Mouse (Mus musculus): ENCODE results near the gene Ufl1. TPM values are rescaled to one million over a fixed set of nuclear protein-coding genes. Genes with fewer than 3 reads are reported as not detected.
"Not testable (repeated sequence)": the region's sequence is repeated elsewhere in the genome, so short reads cannot be mapped to it uniquely, and the experiment has no call there.

The Ufl1 gene
- 37.1 and 38.4 TPM in 2 replicates for polyA plus RNA-seq (2015; fragmentation: Nextera tagmentation; extraction: Ambion mirVana)

GRCm38 (mm10) chr4:25281671-25282038, at the start of gene Ufl1:
TSS of gene Ufl1 (minus strand) at chr4:25281821.
- H3K27me3 ChIP-seq (replicated peaks; ENCODE audit: control insufficient read depth, insufficient read depth, low read length), result no peaks in the 10 kb centered on the region
- H3K4me3 ChIP-seq (replicated peaks; ENCODE audit: low read length), result peak within 1 kb of the TSS; percentile 91
- peak; percentile 99 for ATAC-seq
- peak within 1 kb of the TSS; percentile 99 for H3K27ac ChIP-seq (ENCODE audit: low read length)
- peak within 1 kb of the TSS; percentile 64 for H3K4me2 ChIP-seq (ENCODE audit: low read length)
- H3K9ac ChIP-seq (replicated peaks; ENCODE audit: low read depth, low read length), result peak within 1 kb of the TSS; percentile 98
- WGBS, result under 1% methylated on average over 30 of the region's 30 CpGs
- H3K4me1 ChIP-seq (replicated peaks; ENCODE audit: control insufficient read depth, insufficient read depth, low read length), result peaks cover 6% of the 10 kb centered on the region
- H3K9me3 ChIP-seq (ENCODE audit: control insufficient read depth, low read length), result no peaks in the 10 kb centered on the region
- peaks cover 8% of the 10 kb centered on the region; the same call in 1 of the 2 replicates for H3K36me3 ChIP-seq (ENCODE audit: control insufficient read depth, insufficient read depth)

DNA sequence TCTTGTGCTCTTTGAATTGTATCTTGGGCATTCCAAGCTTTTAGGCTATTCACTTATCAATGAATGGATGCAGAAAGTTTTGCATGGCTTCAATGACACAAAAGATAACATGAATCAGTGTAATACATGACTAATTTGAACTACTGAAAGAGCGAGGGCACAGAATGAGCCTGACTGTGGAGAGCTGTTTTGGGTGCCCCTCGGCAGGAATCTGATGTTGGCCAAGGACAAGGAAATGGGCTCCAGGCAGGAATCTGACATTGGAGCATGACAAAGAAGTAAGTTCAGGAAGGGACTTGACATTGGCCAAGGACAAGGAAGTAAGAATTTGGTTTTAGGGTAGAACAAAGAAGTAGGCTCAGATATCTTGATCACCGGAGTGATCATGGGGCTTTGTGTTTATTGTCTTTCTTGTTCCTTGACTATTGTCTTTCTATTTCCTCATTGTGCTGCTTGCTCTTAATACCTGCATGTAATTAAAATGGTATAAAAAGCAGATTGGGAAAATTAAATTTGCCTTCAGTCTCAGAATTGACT, 44.1 kb upstream of the Ufl1 start:
- no peaks in the 10 kb centered on the region for H3K9me3 ChIP-seq (ENCODE audit: control insufficient read depth, low read length)
- H3K4me3 ChIP-seq (replicated peaks; ENCODE audit: low read length), result no peak overlapping the region
- no peak for ATAC-seq
- 80% methylated on average over 3 of the region's 3 CpGs for WGBS
- H3K27me3 ChIP-seq (replicated peaks; ENCODE audit: control insufficient read depth, insufficient read depth, low read length), result no peaks in the 10 kb centered on the region
- H3K9ac ChIP-seq (replicated peaks; ENCODE audit: low read depth, low read length), result no peak overlapping the region
- no peaks in the 10 kb centered on the region for H3K36me3 ChIP-seq (ENCODE audit: control insufficient read depth, insufficient read depth)
- H3K4me1 ChIP-seq (replicated peaks; ENCODE audit: control insufficient read depth, insufficient read depth, low read length), result no peaks in the 10 kb centered on the region
- no peak overlapping the region for H3K27ac ChIP-seq (ENCODE audit: low read length)
- no peak overlapping the region for H3K4me2 ChIP-seq (ENCODE audit: low read length)

- no peak overlapping the region for H3K27ac ChIP-seq (ENCODE audit: low read length)
- no peaks in the 10 kb centered on the region for H3K9me3 ChIP-seq (ENCODE audit: control insufficient read depth, low read length)
- no peak overlapping the region for H3K4me2 ChIP-seq (ENCODE audit: low read length)
- H3K4me1 ChIP-seq (replicated peaks; ENCODE audit: control insufficient read depth, insufficient read depth, low read length), result no peaks in the 10 kb centered on the region
- H3K9ac ChIP-seq (replicated peaks; ENCODE audit: low read depth, low read length), result no peak overlapping the region
- no peaks in the 10 kb centered on the region for H3K27me3 ChIP-seq (replicated peaks; ENCODE audit: control insufficient read depth, insufficient read depth, low read length)
- no peak overlapping the region for H3K4me3 ChIP-seq (replicated peaks; ENCODE audit: low read length)
- WGBS, result 84% methylated on average over 2 of the region's 2 CpGs
- no peaks in the 10 kb centered on the region for H3K36me3 ChIP-seq (ENCODE audit: control insufficient read depth, insufficient read depth)
- no peak for ATAC-seq
Observed at GRCm38 (mm10) chr4:25322631-25323178, 41.1 kb upstream of the Ufl1 start.

- WGBS, result 59% methylated on average over 3 of the region's 3 CpGs
- peak; percentile 88 for ATAC-seq
- Histone ChIP-seq H3K4me1 (replicated peaks; ENCODE audit: control insufficient read depth, insufficient read depth, low read length) (no peaks in the 10 kb centered on the region), H3K27me3 (replicated peaks; ENCODE audit: control insufficient read depth, insufficient read depth, low read length) (no peaks in the 10 kb centered on the region), H3K9ac (replicated peaks; ENCODE audit: low read depth, low read length) (no peak overlapping the region), H3K9me3 (ENCODE audit: control insufficient read depth, low read length) (no peaks in the 10 kb centered on the region), H3K27ac (ENCODE audit: low read length) (no peak overlapping the region), H3K4me2 (ENCODE audit: low read length) (no peak overlapping the region), H3K36me3 (ENCODE audit: control insufficient read depth, insufficient read depth) (no peaks in the 10 kb centered on the region), H3K4me3 (replicated peaks; ENCODE audit: low read length) (no peak overlapping the region)
Observed at GRCm38 (mm10) chr4:25313767-25314166, 32.1 kb upstream of the Ufl1 start.

DNA sequence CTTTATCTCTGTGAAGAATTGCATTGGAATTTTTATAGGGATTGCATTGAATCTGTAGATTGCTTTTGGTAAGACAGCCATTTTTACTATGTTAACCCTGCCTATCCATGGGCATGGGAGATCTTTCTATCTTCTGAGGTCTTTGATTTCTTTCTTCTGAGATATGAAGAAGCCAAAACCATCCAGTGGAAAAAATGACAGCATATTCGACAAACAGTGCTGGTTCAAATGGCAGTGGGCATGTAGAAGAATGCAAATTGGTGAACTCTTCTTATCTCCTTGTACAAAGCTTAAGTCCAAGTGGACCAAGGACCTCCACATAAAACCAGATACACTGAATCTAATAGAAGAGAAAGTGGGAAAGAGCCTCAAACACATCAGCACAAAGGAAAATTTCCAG, 3.4 kb upstream of the Ufl1 start:
- not testable (repeated sequence) for H3K27me3 ChIP-seq (replicated peaks; ENCODE audit: control insufficient read depth, insufficient read depth, low read length); H3K27ac ChIP-seq (ENCODE audit: low read length); H3K9me3 ChIP-seq (ENCODE audit: control insufficient read depth, low read length); H3K36me3 ChIP-seq (ENCODE audit: control insufficient read depth, insufficient read depth); H3K4me2 ChIP-seq (ENCODE audit: low read length); ATAC-seq; H3K4me3 ChIP-seq (replicated peaks; ENCODE audit: low read length); H3K9ac ChIP-seq (replicated peaks; ENCODE audit: low read depth, low read length); H3K4me1 ChIP-seq (replicated peaks; ENCODE audit: control insufficient read depth, insufficient read depth, low read length)
- WGBS, result 89% methylated on average over 1 of the region's 1 CpGs

- peak overlapping the region; percentile 99 for H3K27ac ChIP-seq (ENCODE audit: low read length)
- no peaks in the 10 kb centered on the region for H3K9me3 ChIP-seq (ENCODE audit: control insufficient read depth, low read length)
- 2% methylated on average over 32 of the region's 32 CpGs for WGBS
- H3K4me1 ChIP-seq (replicated peaks; ENCODE audit: control insufficient read depth, insufficient read depth, low read length), result peaks cover 6% of the 10 kb centered on the region
- no peaks in the 10 kb centered on the region for H3K27me3 ChIP-seq (replicated peaks; ENCODE audit: control insufficient read depth, insufficient read depth, low read length)
- peaks cover 8% of the 10 kb centered on the region; the same call in 1 of the 2 replicates for H3K36me3 ChIP-seq (ENCODE audit: control insufficient read depth, insufficient read depth)
- peak overlapping the region; percentile 98 for H3K9ac ChIP-seq (replicated peaks; ENCODE audit: low read depth, low read length)
- peak overlapping the region; percentile 57 for H3K4me2 ChIP-seq (ENCODE audit: low read length)
- peak; percentile 93 for ATAC-seq
- peak overlapping the region; percentile 91 for H3K4me3 ChIP-seq (replicated peaks; ENCODE audit: low read length)
Observed at GRCm38 (mm10) chr4:25280938-25281670, 517 bp downstream of the Ufl1 start.

DNA sequence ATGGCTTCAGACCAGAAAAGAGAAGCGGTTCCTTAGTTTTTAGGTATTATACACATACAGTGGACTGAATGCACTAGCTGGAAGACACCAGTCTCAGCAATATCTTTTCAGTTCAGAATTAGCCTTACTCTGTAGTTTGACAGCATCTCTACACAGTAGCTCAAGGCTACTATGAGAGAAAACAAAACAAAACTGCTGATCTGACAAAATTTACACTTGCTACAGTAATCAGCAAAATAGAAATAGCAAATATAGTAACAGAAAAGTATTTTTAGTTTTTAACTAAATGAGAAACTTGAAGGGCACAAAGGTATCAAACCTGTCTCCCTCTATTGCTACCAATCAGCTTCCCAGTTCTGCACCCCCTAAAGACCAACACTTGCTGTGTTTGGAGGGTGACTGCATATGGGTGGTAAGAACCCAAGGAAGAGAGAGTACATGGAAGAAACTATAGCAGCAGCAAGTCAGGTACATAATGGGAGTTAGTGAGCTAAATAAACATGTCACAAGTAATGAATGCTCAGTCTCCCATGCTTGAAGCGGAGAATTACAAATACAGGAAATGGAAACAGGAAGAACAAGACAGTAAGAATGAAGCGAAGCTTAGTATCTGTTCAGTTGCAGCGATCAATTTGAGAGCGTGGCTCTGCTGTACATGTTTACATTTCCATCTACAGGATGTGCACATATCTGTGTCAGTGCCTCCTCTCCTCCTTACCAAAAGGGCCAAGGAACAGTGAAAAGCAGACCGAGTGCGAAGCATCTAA, 8.6 kb downstream of the Ufl1 start:
- peaks cover 51% of the 10 kb centered on the region for H3K36me3 ChIP-seq (ENCODE audit: control insufficient read depth, insufficient read depth)
- ATAC-seq, result no peak
- H3K4me1 ChIP-seq (replicated peaks; ENCODE audit: control insufficient read depth, insufficient read depth, low read length), result no peaks in the 10 kb centered on the region
- no peaks in the 10 kb centered on the region for H3K27me3 ChIP-seq (replicated peaks; ENCODE audit: control insufficient read depth, insufficient read depth, low read length)
- no peak overlapping the region for H3K27ac ChIP-seq (ENCODE audit: low read length)
- no peak overlapping the region for H3K4me2 ChIP-seq (ENCODE audit: low read length)
- no peak overlapping the region for H3K9ac ChIP-seq (replicated peaks; ENCODE audit: low read depth, low read length)
- no peaks in the 10 kb centered on the region for H3K9me3 ChIP-seq (ENCODE audit: control insufficient read depth, low read length)
- H3K4me3 ChIP-seq (replicated peaks; ENCODE audit: low read length), result no peak overlapping the region
- 93% methylated on average over 7 of the region's 7 CpGs for WGBS

- ATAC-seq, result no peak
- Histone ChIP-seq H3K36me3 (ENCODE audit: control insufficient read depth, insufficient read depth) (peaks cover 54% of the 10 kb centered on the region), H3K4me2 (ENCODE audit: low read length) (no peak overlapping the region), H3K4me1 (replicated peaks; ENCODE audit: control insufficient read depth, insufficient read depth, low read length) (no peaks in the 10 kb centered on the region), H3K27ac (ENCODE audit: low read length) (no peak overlapping the region), H3K9me3 (ENCODE audit: control insufficient read depth, low read length) (no peaks in the 10 kb centered on the region), H3K4me3 (replicated peaks; ENCODE audit: low read length) (no peak overlapping the region), H3K27me3 (replicated peaks; ENCODE audit: control insufficient read depth, insufficient read depth, low read length) (no peaks in the 10 kb centered on the region), H3K9ac (replicated peaks; ENCODE audit: low read depth, low read length) (no peak overlapping the region)
- 86% methylated on average over 1 of the region's 1 CpGs for WGBS
Observed at GRCm38 (mm10) chr4:25271926-25272325, 9.7 kb downstream of the Ufl1 start.

GRCm38 (mm10) chr4:25267144-25267543, 14.5 kb downstream of the Ufl1 start:
- WGBS, result 97% methylated on average over 3 of the region's 3 CpGs
- H3K27me3 ChIP-seq (replicated peaks; ENCODE audit: control insufficient read depth, insufficient read depth, low read length), result no peaks in the 10 kb centered on the region
- ATAC-seq, result no peak
- H3K36me3 ChIP-seq (ENCODE audit: control insufficient read depth, insufficient read depth), result peaks cover 43% of the 10 kb centered on the region
- H3K9ac ChIP-seq (replicated peaks; ENCODE audit: low read depth, low read length), result no peak overlapping the region
- no peaks in the 10 kb centered on the region for H3K4me1 ChIP-seq (replicated peaks; ENCODE audit: control insufficient read depth, insufficient read depth, low read length)
- no peak overlapping the region for H3K4me3 ChIP-seq (replicated peaks; ENCODE audit: low read length)
- no peak overlapping the region for H3K27ac ChIP-seq (ENCODE audit: low read length)
- no peaks in the 10 kb centered on the region for H3K9me3 ChIP-seq (ENCODE audit: control insufficient read depth, low read length)
- no peak overlapping the region for H3K4me2 ChIP-seq (ENCODE audit: low read length)

Data from forebrain, embryonic 16.5 days (tissue).